Mouse (Mus musculus) liver, adult 2 months (tissue): ENCODE data around the gene Acsl6. TPM values are rescaled to one million over a fixed set of nuclear protein-coding genes. Genes with fewer than 3 reads are reported as not detected.
"Not testable (repeated sequence)": the region's sequence is repeated elsewhere in the genome, so short reads cannot be mapped to it uniquely, and the experiment has no call there.

Experiments used
- DNase-seq: peaks from one replicate; pipeline ENCODE4 v3.0.0-alpha.2; 2011; ENCODE audit warnings: low read depth, low spot score; ENCODE audit errors: extremely low read depth
- H3K27ac ChIP-seq: fragments of 200-500 bp; replicated peaks from 2 replicates; pipeline ENCODE4 v1.5.1; 2012; ENCODE audit warnings: low read depth, mild to moderate bottlenecking, control low read depth, inconsistent platforms, low read length; ENCODE audit not compliant: insufficient read depth
- H3K27me3 ChIP-seq: fragments of 200-500 bp; 2 replicates; pipeline ENCODE4 v1.6.1; 2012; ENCODE audit warnings: mild to moderate bottlenecking, moderate library complexity, low read length, inconsistent platforms; ENCODE audit not compliant: control insufficient read depth, insufficient read depth
- H3K36me3 ChIP-seq: fragments of 200-500 bp; 2 replicates; pipeline ENCODE4 v1.6.1; 2012; ENCODE audit warnings: low read length, inconsistent platforms; ENCODE audit not compliant: control insufficient read depth, insufficient read depth
- H3K4me1 ChIP-seq: fragments of 200-500 bp; 2 replicates; pipeline ENCODE4 v1.6.1; 2011; ENCODE audit warnings: low read length; ENCODE audit not compliant: control insufficient read depth, insufficient read depth
- H3K4me3 ChIP-seq: fragments of 200-500 bp; 2 replicates; pipeline ENCODE4 v1.5.1; 2011; ENCODE audit warnings: low read depth, mild to moderate bottlenecking, control low read depth, low read length, moderate library complexity; ENCODE audit not compliant: insufficient read depth
- H3K79me2 ChIP-seq: fragments of 200-500 bp; 2 replicates; pipeline ENCODE4 v1.6.1; 2012; ENCODE audit warnings: inconsistent platforms, mild to moderate bottlenecking, low read length, moderate library complexity; ENCODE audit not compliant: control insufficient read depth, insufficient read depth
- H3K9ac ChIP-seq: fragments of 200-500 bp; 2 replicates; pipeline ENCODE4 v1.6.1; 2012; ENCODE audit warnings: low read depth, mild to moderate bottlenecking, control low read depth, inconsistent platforms, low read length
- CTCF ChIP-seq: fragments of 200-500 bp; IDR thresholded peaks from 2 replicates; pipeline ENCODE4 v1.5.1; 2011; ENCODE audit warnings: low read depth, low read length, control low read depth
- POLR2A ChIP-seq: fragments of 200-500 bp; IDR thresholded peaks from 2 replicates; pipeline ENCODE4 v1.6.1; 2011; ENCODE audit warnings: low read length, control low read depth; ENCODE audit not compliant: insufficient read depth; ENCODE audit errors: extremely low read depth
- WGBS: fragments of 180-500 bp; shearing (Covaris S2); methylation state at CpG from one replicate; pipeline ENCODE4 v1.1.7; 2018; 5-methylcytosine and 5-hydroxymethylcytosine counted together
- polyA plus RNA-seq: library from polyadenylated mRNA; depleted of rRNA; stranded (reverse); fragments of >200 nt; gene quantifications from 2 replicates; pipeline ENCODE4 v1.2.3, GENCODE M21; 2012
- total RNA-seq: library from RNA; depleted of rRNA; stranded (reverse); fragments of >200 nt; gene quantifications from 2 replicates; pipeline ENCODE4 v1.2.3, GENCODE M21; 2014

Acsl6 gene
- total and polyA plus RNA-seq, 2 experiments: under 0.01 TPM; not detected in 1

DNA sequence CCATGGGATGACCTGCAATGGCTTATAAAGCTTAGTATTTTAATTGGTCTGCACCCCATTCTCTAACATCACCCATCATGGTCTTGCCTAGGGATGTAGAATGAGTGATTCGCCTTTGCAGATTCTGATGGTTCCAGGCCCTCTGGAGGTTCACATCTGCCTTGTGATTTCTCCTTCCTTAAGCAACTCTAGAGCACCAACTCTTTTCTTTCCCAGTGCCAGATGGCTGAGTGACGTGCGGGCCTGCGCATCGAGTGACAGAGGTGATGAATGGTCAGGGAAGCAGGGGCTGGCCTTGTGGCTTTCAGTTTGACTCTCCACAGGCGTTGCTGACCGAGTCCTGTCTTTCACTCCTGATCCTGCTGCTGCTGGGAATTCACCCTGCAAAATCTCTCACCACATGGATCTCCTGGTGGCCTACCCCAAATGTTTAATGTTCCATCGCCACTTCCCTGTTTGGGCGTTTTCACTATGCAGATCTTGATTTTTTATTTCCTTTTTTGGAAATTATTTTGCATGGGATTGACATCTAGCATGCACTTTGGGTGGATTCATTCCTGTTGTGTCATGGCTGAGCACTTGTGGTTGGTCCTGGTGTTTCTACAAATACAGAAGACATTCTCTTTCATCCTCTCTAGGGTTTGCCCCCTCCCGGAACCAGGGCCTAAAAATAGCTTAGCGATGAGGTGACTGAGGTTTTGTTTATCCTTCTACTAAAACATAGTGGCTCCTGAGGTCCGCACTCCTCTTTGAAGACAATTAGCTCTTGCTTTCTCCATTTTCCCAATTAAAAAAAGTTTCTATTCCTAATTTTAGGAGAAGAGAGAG, 9.4 kb upstream of the Acsl6 start:
- H3K4me1 ChIP-seq: no peaks in the 10 kb centered on the region
- no peak for DNase-seq
- no peak overlapping the region for H3K4me3 ChIP-seq
- H3K27ac ChIP-seq: no peak overlapping the region
- H3K36me3 ChIP-seq: no peaks in the 10 kb centered on the region
- no peaks in the 10 kb centered on the region for H3K27me3 ChIP-seq
- 76% methylated on average over 12 of the region's 12 CpGs for WGBS
- no peak overlapping the region for H3K9ac ChIP-seq
- H3K79me2 ChIP-seq: no peaks in the 10 kb centered on the region
- TF ChIP-seq POLR2A (no peak), CTCF (no peak)

DNA sequence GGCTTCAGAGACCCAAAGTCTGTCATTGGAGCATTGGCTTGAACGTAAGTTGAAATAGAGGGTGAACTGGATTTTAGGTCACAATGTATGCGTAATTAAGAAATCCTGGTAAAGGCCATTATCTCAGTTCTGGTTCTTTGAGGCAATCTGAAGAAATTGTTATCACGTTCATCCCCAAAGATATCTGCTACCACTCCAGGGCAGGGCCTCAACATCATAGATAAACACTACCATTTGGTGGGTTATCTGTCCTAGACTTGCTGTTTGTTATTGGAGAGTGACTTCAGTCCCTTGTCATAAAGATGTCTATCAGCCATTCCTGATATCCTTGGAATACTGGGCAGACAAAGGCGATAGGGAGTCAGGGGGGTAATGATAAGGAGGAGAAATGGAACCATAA, 7.6 kb upstream of the Acsl6 start:
- no peak overlapping the region for H3K4me3 ChIP-seq
- no peaks in the 10 kb centered on the region for H3K79me2 ChIP-seq
- 81% methylated on average over 4 of the region's 4 CpGs for WGBS
- no peak overlapping the region for H3K9ac ChIP-seq
- H3K4me1 ChIP-seq: no peaks in the 10 kb centered on the region
- H3K27me3 ChIP-seq: no peaks in the 10 kb centered on the region
- no peaks in the 10 kb centered on the region for H3K36me3 ChIP-seq
- DNase-seq: no peak
- H3K27ac ChIP-seq: no peak overlapping the region
- TF ChIP-seq POLR2A: no peak
- TF ChIP-seq CTCF: no peak

DNA sequence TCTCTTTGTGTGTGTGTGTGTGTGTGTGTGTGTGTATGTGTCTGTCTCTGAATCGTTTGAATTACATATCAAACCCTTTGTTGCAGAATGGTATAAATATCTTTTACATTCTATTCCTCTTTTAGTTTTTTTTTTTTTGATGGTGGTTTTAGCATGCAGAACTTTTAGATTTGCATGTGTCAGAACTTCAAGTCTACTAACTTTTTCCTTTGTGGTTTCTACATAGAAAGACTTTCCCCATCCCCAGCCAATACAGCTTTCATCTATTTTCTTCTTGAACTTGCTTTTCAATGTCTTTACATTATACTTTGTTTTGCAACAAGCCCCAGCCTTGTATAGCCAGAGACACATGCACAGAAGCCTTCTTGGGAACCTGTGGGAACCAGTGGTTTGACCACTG, 6.9 kb upstream of the Acsl6 start:
- H3K27ac ChIP-seq: no peak overlapping the region
- H3K79me2 ChIP-seq: no peaks in the 10 kb centered on the region
- no peak overlapping the region for H3K4me3 ChIP-seq
- no peak for DNase-seq
- H3K27me3 ChIP-seq: no peaks in the 10 kb centered on the region
- H3K9ac ChIP-seq: no peak overlapping the region
- H3K36me3 ChIP-seq: no peaks in the 10 kb centered on the region
- no peaks in the 10 kb centered on the region for H3K4me1 ChIP-seq
- 93% methylated on average over 1 of the region's 1 CpGs for WGBS
- TF ChIP-seq POLR2A: no peak
- no peak for TF ChIP-seq CTCF

DNA sequence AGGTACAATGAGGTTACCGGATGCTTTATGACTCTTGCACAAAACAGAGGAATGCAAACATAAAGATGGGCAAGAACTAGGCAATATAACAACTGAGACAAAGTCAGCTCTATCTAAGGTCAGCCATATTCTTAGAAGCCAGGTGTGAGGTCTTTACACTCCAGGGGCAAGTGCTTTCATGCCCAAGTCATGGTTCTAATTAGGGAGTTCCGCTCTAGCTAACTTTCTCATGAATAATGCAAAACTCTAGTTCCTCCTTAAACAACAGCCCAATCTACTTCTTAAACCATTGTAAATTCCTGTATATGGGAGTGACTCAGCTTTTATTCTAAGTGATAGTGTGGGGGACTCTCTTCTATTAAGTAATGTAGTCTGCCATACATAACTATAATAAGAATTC, 6.1 kb upstream of the Acsl6 start:
- not testable (repeated sequence) for H3K36me3 ChIP-seq, H3K9ac ChIP-seq, H3K4me1 ChIP-seq, H3K4me3 ChIP-seq, H3K27me3 ChIP-seq, H3K27ac ChIP-seq, DNase-seq, H3K79me2 ChIP-seq
- 97% methylated on average over 2 of the region's 2 CpGs for WGBS

DNA sequence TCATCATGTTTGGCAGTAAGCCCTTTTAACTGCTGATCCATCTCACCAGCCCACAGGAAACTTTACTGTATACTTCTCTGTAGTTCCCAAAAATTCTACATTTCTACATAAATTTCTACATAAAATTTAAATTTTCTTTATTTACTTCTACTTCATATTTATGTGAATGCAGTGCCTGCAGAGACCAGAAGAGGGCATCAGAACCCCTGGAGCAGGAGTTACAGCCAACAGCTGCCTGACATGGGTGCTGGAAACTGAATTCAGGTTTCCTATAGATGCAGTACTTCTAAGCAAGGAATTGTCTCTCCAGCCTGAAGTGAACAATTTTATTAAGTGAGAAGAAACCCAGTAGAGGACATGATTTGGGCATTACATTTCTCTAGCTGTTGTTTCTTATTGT, 4.8 kb upstream of the Acsl6 start:
- Histone ChIP-seq H3K36me3 (no peaks in the 10 kb centered on the region), H3K9ac (no peak overlapping the region), H3K79me2 (no peaks in the 10 kb centered on the region), H3K4me3 (no peak overlapping the region), H3K4me1 (no peaks in the 10 kb centered on the region), H3K27me3 (peaks cover 7% of the 10 kb centered on the region), H3K27ac (no peak overlapping the region)
- TF ChIP-seq CTCF (peak; percentile 20; the same call in 1 of the 2 replicates), POLR2A (no peak)
- no peak for DNase-seq

DNA sequence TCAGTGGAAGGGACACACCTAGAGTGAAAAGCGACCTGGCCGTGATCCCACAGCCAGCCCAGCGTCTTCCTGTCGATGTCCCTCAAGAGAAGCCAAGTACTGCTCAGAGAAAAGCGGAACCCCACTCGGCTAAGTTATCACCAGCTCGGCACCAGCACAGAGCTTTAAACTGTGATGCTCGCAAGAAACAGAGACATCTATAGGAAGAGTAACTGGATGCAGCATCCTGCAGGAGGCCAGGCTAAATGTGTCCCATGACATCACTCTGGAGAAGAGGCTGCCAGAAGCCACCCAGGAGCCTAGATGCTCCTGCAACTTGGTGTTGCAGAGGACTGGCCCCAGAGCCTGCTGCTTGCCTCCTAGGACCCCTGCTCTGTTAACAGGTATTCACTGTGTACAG, 1.6 kb upstream of the Acsl6 start:
- 91% methylated on average over 8 of the region's 8 CpGs for WGBS
- no peaks in the 10 kb centered on the region for H3K79me2 ChIP-seq
- H3K27ac ChIP-seq: no peak overlapping the region
- TF ChIP-seq CTCF: no peak
- TF ChIP-seq POLR2A: no peak
- no peak overlapping the region for H3K9ac ChIP-seq
- H3K4me1 ChIP-seq: 0 out of 2 replicates have a peak, but pooled peaks cover 4% of the 10 kb centered on the region
- no peak overlapping the region for H3K4me3 ChIP-seq
- no peak for DNase-seq
- peaks cover 16% of the 10 kb centered on the region for H3K27me3 ChIP-seq
- H3K36me3 ChIP-seq: no peaks in the 10 kb centered on the region
